Mouse (Mus musculus) monocyte, adult 5-6 weeks (primary cell): ENCODE measurements around the gene Ptges2. TPM values are rescaled to one million over a fixed set of nuclear protein-coding genes. Genes with fewer than 3 reads are reported as not detected.

Source experiments
- ATAC-seq: fragments of 153-309, 156-312 bp; replicated peaks from 2 replicates; pipeline ENCODE4 v1.8.0; 2017; ENCODE audit warnings: mild to moderate bottlenecking; ENCODE audit not compliant: low TSS enrichment, insufficient number of reproducible peaks, severe bottlenecking, poor library complexity, low FRiP score
- total RNA-seq: library from RNA; stranded (forward); fragments of 200-1000, 200-491, 200-594 nt; gene quantifications from 3 replicates; pipeline ENCODE4 v1.2.3, GENCODE M21; 2017

Gene Ptges2
- total RNA-seq, 1 experiment from 2014 or later: 2.2 TPM

- ATAC-seq: no peak
These were observed 58.1 kb downstream of the Ptges2 start for GRCm38 (mm10) chr2:32453641-32454303.

- ATAC-seq: no peak
These were observed 58.9 kb downstream of the Ptges2 start for GRCm38 (mm10) chr2:32454633-32455032.

DNA sequence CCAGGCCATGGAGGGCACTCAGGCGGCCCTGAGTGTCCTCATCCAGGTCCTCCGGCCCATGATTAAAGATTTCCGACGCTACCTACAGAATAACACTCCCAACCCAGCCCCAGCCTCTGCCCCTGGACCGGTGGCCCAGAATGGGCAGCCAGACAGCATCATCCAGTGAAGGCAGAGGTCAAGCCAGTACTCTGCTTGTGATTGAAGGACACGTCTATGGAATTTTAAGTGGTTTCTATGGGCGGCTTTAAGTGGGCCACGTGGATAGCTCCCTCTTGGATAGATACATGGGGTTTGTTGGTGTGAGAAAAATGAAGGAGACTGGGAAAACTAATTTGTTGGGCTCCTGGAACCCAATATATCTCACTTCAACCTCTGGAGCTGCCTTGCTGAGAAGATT lies 59.4 kb downstream of the Ptges2 start:
- no peak for ATAC-seq

Other genes with a start within 250 kb of the Ptges2 start
- 13.3 to 55.4 TPM (median 22.1 TPM) in 3 replicates for gene Prrc2b, start 244.8 kb upstream of the Ptges2 start, total RNA-seq
- 3.8 to 10.1 TPM (median 8.4 TPM) in 3 replicates for gene Pomt1, start 159.3 kb upstream of the Ptges2 start, total RNA-seq
- 23.0 to 35.3 TPM (median 26.8 TPM) in 3 replicates for gene Uck1, start 135.7 kb upstream of the Ptges2 start, total RNA-seq
- gene Golga2, start 108.5 kb upstream of the Ptges2 start, total RNA-seq: 55.3 to 73.2 TPM (median 60.2 TPM) in 3 replicates
- 108 to 121 TPM (median 114 TPM) in 3 replicates for gene Swi5, start 107.8 kb upstream of the Ptges2 start, total RNA-seq
- 47.7 to 111 TPM (median 96.8 TPM) in 3 replicates for gene Ciz1, start 43.6 kb upstream of the Ptges2 start, total RNA-seq
- gene Dnm1, start 42.6 kb upstream of the Ptges2 start, total RNA-seq: not detected in 3 replicates
- 9.7 to 24.0 TPM (median 21.3 TPM) in 3 replicates for gene 1110008P14Rik, start 14.0 kb upstream of the Ptges2 start, total RNA-seq
- gene Lcn2, start 7.6 kb upstream of the Ptges2 start, total RNA-seq: 1.6 TPM in 1 of 3 replicates, not detected in the others
- gene Naif1, start 54.6 kb downstream of the Ptges2 start, total RNA-seq: 4.4 to 6.9 TPM (median 6.5 TPM) in 3 replicates
- 27.4 to 47.7 TPM (median 28.0 TPM) in 3 replicates for gene Slc25a25, start 55.5 kb downstream of the Ptges2 start, total RNA-seq
- gene Fam102a, start 139.4 kb downstream of the Ptges2 start, total RNA-seq: 16.5 to 33.7 TPM (median 17.8 TPM) in 3 replicates
- 17.1 to 48.6 TPM (median 38.2 TPM) in 3 replicates for gene Dpm2, start 175.0 kb downstream of the Ptges2 start, total RNA-seq
- 2.5 TPM in 1 of 3 replicates, not detected in the others for gene Pip5kl1, start 178.9 kb downstream of the Ptges2 start, total RNA-seq
- not detected in 3 replicates for gene 9430097D07Rik, start 179.8 kb downstream of the Ptges2 start, total RNA-seq
- gene St6galnac4, start 191.2 kb downstream of the Ptges2 start, total RNA-seq: 18.7 to 29.4 TPM (median 21.7 TPM) in 3 replicates
- 4.8 to 11.1 TPM (median 10.5 TPM) in 3 replicates for gene St6galnac6, start 203.8 kb downstream of the Ptges2 start, total RNA-seq
- 0.43 TPM in 1 of 3 replicates, not detected in the others for gene Ak1, start 225.9 kb downstream of the Ptges2 start, total RNA-seq